Mouse (Mus musculus): ENCODE data around the gene Prkcg. TPM values are rescaled to one million over a fixed set of nuclear protein-coding genes. Genes with fewer than 3 reads are reported as not detected.

The Prkcg gene
- polyA plus RNA-seq, 1 experiment from 2014 or later, result 0.36 TPM

DNA sequence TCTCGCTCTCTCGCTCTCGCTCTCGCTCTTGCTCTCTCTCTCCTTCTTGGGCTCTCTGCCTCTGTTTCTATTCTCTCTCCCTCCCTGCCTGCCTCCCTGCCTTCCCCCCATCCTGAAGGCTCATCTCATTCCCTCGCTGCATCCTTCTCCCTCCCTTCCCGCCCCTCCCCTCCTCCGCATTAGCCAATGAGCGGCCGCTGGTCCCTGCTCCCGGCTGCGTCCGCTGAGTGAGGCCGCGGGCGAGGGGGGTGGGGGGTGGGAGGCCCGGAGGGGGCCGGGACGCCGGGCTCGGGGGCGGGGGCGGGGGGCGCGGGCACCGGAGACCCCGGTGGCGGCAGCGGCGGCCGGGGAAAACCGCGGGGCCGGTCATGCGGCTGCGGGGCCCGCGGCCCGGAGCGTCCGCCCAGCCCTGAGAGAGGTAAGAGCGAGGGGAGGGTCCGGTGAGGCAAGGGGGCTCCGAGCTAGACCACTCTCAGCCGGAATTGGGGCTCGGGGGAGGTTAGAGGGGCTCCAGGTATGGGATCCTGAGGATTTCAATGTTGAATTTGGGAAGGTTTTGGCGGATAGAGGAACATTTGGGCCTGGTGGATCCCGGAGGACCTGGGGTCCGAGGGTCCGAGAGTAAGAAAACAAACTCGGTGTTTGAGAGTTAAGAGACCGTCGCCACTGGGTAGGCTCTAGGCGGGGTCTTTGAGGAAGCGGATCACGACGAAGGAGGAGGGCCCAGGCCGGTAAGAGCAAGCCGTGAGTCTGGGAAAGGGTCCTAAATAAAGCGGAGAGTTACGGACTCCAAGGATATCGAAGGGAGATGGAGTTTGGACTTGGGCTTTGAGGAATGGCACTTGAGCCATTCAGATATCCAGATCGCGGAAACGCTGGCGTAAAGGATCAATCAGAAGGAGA is 43.9 kb downstream of the Prkcg start, which contains the start of gene Cacng7:
Gene Cacng7, plus strand, starts transcription at position 337 of the 903 bp plus-strand sequence.
- Histone ChIP-seq H3K27ac (replicated peaks) (peak within 1 kb of the TSS; percentile 92), H3K4me3 (peak within 1 kb of the TSS; percentile 72), H3K36me3 (replicated peaks) (peaks cover 14% of the 10 kb centered on the region), H3K9me3 (peaks cover 3% of the 10 kb centered on the region; the same call in 1 of the 2 replicates), H3K27me3 (replicated peaks; ENCODE audit: low read depth, poor library complexity, severe bottlenecking) (peaks cover 22% of the 10 kb centered on the region), H3K4me1 (peaks cover 37% of the 10 kb centered on the region)
- DNase-seq (ENCODE audit: low spot score), result peak; percentile 88
- WGBS, result under 1% methylated on average over 65 of the region's 65 CpGs

GRCm38 (mm10) chr7:3333542-3333941 is 44.6 kb downstream of the Prkcg start:
- Histone ChIP-seq H3K9me3 (peaks cover 3% of the 10 kb centered on the region; the same call in 1 of the 2 replicates), H3K4me3 (peak overlapping the region; percentile 72), H3K27me3 (replicated peaks; ENCODE audit: low read depth, poor library complexity, severe bottlenecking) (peaks cover 22% of the 10 kb centered on the region), H3K36me3 (replicated peaks) (peaks cover 21% of the 10 kb centered on the region), H3K27ac (replicated peaks) (peak overlapping the region; percentile 92), H3K4me1 (peaks cover 37% of the 10 kb centered on the region)
- 11% methylated on average over 5 of the region's 5 CpGs for WGBS
- DNase-seq (ENCODE audit: low spot score), result no peak

DNA sequence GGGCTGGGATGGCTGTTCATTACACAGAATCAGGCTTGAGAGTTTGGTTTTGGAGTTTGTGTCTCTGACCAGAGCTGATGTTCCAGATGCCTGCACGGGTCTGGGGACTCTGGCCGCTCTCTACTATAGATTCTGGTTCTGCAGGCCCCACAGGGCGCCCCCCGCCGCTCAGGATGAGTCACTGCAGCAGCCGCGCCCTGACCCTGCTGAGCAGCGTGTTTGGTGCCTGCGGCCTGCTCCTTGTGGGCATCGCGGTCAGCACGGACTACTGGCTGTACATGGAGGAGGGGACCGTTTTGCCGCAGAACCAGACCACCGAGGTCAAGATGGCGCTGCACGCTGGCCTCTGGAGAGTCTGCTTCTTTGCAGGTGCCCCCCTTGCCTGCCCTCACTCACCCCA is 47.4 kb downstream of the Prkcg start:
- 65% methylated on average over 17 of the region's 17 CpGs for WGBS
- Histone ChIP-seq H3K9me3 (peaks cover 3% of the 10 kb centered on the region; the same call in 1 of the 2 replicates), H3K4me1 (peaks cover 21% of the 10 kb centered on the region), H3K36me3 (replicated peaks) (peaks cover 45% of the 10 kb centered on the region), H3K4me3 (no peak overlapping the region), H3K27me3 (replicated peaks; ENCODE audit: low read depth, poor library complexity, severe bottlenecking) (peaks cover 4% of the 10 kb centered on the region; the same call in 1 of the 2 replicates), H3K27ac (replicated peaks) (no peak overlapping the region)
- DNase-seq (ENCODE audit: low spot score), result no peak

DNA sequence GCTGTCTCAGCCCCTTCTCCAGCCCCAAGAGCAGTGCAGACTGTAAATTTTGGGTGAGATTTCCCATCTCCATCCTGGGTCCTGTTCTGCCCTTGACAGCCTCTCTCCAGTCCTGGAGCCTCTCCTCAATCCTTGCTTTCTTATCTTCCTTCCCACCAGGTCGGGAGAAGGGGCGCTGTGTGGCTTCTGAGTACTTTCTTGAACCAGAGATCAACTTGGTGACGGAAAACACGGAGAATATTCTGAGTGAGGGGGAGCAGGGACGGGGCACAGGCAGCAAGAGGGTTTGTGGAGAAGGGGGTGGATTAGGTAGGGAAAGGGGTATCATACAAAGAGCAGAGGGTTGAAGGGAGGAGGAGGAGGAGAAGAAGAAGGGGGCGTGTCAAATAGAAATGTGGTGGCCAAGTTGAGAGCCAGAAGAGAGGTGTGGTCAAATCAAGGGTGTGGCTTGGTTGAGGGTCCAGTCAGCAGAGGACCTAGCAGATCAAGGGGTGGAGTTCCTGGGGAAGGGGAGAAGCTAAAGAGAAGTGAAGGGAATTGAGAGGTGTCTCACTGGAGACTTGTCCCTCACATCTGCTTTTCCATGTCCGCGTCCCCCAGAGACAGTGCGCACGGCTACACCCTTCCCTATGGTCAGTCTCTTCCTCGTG is 49.4 kb downstream of the Prkcg start:
- 81% methylated on average over 11 of the region's 11 CpGs for WGBS
- Histone ChIP-seq H3K9me3 (no peaks in the 10 kb centered on the region), H3K27ac (replicated peaks) (no peak overlapping the region), H3K4me3 (no peak overlapping the region), H3K27me3 (replicated peaks; ENCODE audit: low read depth, poor library complexity, severe bottlenecking) (no peaks in the 10 kb centered on the region), H3K4me1 (peaks cover 9% of the 10 kb centered on the region), H3K36me3 (replicated peaks) (peaks cover 64% of the 10 kb centered on the region)
- no peak for DNase-seq (ENCODE audit: low spot score)

GRCm38 (mm10) chr7:3339010-3339409 is 50.0 kb downstream of the Prkcg start:
- DNase-seq (ENCODE audit: low spot score), result no peak
- Histone ChIP-seq H3K9me3 (no peaks in the 10 kb centered on the region), H3K4me3 (no peak overlapping the region), H3K27ac (replicated peaks) (no peak overlapping the region), H3K36me3 (replicated peaks) (peaks cover 69% of the 10 kb centered on the region), H3K27me3 (replicated peaks; ENCODE audit: low read depth, poor library complexity, severe bottlenecking) (no peaks in the 10 kb centered on the region), H3K4me1 (peaks cover 3% of the 10 kb centered on the region)
- 95% methylated on average over 11 of the region's 11 CpGs for WGBS

GRCm38 (mm10) chr7:3343861-3344260 is 54.9 kb downstream of the Prkcg start:
- WGBS, result 90% methylated on average over 3 of the region's 3 CpGs
- no peak for DNase-seq (ENCODE audit: low spot score)
- H3K4me3 ChIP-seq, result no peak overlapping the region
- H3K27me3 ChIP-seq (replicated peaks; ENCODE audit: low read depth, poor library complexity, severe bottlenecking), result no peaks in the 10 kb centered on the region
- no peak overlapping the region for H3K27ac ChIP-seq (replicated peaks)
- peaks cover 91% of the 10 kb centered on the region for H3K36me3 ChIP-seq (replicated peaks)
- no peaks in the 10 kb centered on the region for H3K4me1 ChIP-seq
- H3K9me3 ChIP-seq, result no peaks in the 10 kb centered on the region

DNA sequence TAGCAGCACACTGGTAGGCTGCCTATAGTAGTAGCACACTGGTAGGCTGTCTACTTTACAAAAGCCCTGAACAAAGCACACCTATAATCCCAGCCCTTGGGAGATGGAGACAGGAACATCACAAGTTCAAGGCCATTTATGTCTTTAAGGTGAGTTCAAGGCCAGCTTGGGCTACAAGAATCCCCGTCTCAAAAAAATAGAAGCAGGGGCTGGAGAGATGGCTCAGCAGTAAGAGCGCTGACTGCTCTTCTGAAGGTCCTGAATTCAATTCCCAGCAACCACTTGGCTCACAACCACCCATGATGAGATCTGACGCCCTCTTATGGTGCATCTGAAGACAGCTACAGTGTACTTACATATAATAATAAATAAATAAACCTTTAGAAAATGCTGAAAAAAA is 56.3 kb downstream of the Prkcg start:
- Histone ChIP-seq H3K4me1 (no peaks in the 10 kb centered on the region), H3K36me3 (replicated peaks) (peaks cover 94% of the 10 kb centered on the region), H3K9me3 (no peaks in the 10 kb centered on the region), H3K27ac (replicated peaks) (no peak overlapping the region), H3K4me3 (no peak overlapping the region), H3K27me3 (replicated peaks; ENCODE audit: low read depth, poor library complexity, severe bottlenecking) (no peaks in the 10 kb centered on the region)
- WGBS, result 87% methylated on average over 3 of the region's 3 CpGs
- no peak for DNase-seq (ENCODE audit: low spot score)

DNA sequence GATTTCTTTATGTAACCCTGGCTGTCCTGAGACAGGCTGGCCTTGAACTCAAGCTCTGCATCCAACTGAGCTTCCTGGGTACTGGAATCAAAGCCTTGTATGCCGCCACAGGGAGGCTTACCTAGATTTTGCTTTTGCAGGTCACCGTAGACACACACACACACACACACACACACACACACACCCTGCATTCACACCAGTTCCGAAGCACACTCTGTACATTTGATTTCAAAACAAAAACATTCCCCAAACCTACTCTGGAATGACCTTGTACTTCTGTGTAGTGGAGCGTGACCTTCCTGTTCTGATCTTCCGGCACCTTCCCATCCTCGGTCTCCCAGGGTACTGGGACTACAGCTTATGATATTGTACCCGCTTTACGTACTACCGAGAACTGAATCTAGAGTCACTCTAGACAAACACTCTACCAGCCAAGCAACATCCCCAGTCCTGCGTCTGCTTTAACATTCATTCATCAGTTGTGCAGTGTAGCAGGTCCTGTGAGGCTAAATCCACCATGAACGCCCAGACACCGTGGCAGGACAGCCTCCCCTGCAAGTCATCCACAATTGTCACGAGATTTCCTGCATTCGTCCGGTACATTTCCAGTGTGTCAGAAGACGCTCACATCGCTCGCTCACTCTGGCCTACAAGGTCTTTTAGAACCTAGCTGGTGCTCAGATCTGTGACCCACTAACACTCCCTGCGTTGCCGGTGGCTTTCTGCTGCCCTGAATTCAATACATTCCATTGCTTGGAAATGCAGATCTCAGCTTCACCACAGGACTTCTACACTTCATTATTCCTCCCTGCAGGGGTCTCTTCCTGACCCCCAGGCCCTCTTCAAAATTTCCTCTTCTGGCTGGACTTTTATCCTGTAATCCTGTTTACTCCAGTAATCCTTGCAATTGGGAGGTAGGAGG is 58.6 kb downstream of the Prkcg start:
- 48% methylated on average over 20 of the region's 20 CpGs for WGBS

GRCm38 (mm10) chr7:3348326-3348725 is 59.3 kb downstream of the Prkcg start:
- H3K36me3 ChIP-seq (replicated peaks), result peaks cover 89% of the 10 kb centered on the region

More for the DNA sequence above, 58.6 kb downstream of the Prkcg start:
- peaks cover 90% of the 10 kb centered on the region for H3K36me3 ChIP-seq (replicated peaks)
- no peak for DNase-seq (ENCODE audit: low spot score)
- no peaks in the 10 kb centered on the region for H3K4me1 ChIP-seq
- H3K9me3 ChIP-seq, result no peaks in the 10 kb centered on the region
- no peak overlapping the region for H3K4me3 ChIP-seq
- H3K27me3 ChIP-seq (replicated peaks; ENCODE audit: low read depth, poor library complexity, severe bottlenecking), result no peaks in the 10 kb centered on the region
- H3K27ac ChIP-seq (replicated peaks), result no peak overlapping the region

DNA sequence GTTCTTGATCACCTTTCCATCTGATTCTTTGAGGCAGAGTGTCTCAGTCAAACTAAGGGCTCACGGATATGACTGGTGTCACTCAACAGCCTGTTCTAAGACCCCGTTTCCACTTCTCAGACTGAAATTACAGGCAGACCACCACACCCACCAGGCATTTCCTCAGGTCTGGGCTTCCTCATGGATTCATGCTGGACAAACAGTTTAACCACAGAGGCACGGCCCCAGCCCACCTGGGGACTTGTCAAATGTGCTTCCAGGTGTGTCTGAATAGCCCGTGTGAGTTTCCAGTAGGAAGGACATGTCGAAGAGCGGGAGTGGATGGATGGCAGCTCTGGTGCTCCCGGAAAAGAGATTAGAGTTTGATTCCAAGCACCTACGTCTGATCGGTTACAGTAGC is 60.8 kb downstream of the Prkcg start:
- Histone ChIP-seq H3K27me3 (replicated peaks; ENCODE audit: low read depth, poor library complexity, severe bottlenecking) (no peaks in the 10 kb centered on the region), H3K9me3 (no peaks in the 10 kb centered on the region), H3K4me3 (no peak overlapping the region), H3K4me1 (no peaks in the 10 kb centered on the region), H3K36me3 (replicated peaks) (peaks cover 88% of the 10 kb centered on the region), H3K27ac (replicated peaks) (no peak overlapping the region)
- no peak for DNase-seq (ENCODE audit: low spot score)
- 90% methylated on average over 9 of the region's 9 CpGs for WGBS

More at GRCm38 (mm10) chr7:3348326-3348725, 59.3 kb downstream of the Prkcg start:
- Histone ChIP-seq H3K9me3 (no peaks in the 10 kb centered on the region), H3K27me3 (replicated peaks; ENCODE audit: low read depth, poor library complexity, severe bottlenecking) (no peaks in the 10 kb centered on the region), H3K27ac (replicated peaks) (no peak overlapping the region), H3K4me1 (no peaks in the 10 kb centered on the region), H3K4me3 (no peak overlapping the region)
- no peak for DNase-seq (ENCODE audit: low spot score)
- WGBS, result 56% methylated on average over 5 of the region's 5 CpGs

DNA sequence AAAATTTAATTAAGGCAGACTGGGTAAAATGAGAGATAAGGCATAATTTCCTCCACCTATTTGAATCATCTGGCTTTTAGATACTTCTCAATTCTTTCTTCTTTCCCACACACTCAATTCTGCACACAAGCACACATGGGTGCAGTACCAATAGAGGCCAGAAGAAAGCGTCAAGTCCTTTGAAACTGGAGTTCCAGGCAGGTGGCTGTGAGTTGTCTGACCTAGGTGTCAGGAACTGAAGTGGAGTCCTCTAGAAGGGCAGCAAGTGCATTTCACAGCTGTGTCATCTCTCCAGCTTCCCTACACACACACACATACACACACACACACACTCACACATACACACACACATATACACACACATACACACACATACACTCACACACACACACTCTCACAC is 62.6 kb downstream of the Prkcg start:
- Histone ChIP-seq H3K27ac (replicated peaks) (no peak overlapping the region), H3K36me3 (replicated peaks) (peaks cover 89% of the 10 kb centered on the region), H3K9me3 (no peaks in the 10 kb centered on the region), H3K4me1 (no peaks in the 10 kb centered on the region), H3K4me3 (no peak overlapping the region), H3K27me3 (replicated peaks; ENCODE audit: low read depth, poor library complexity, severe bottlenecking) (no peaks in the 10 kb centered on the region)
- WGBS, result 87% methylated on average over 1 of the region's 1 CpGs
- DNase-seq (ENCODE audit: low spot score), result no peak

DNA sequence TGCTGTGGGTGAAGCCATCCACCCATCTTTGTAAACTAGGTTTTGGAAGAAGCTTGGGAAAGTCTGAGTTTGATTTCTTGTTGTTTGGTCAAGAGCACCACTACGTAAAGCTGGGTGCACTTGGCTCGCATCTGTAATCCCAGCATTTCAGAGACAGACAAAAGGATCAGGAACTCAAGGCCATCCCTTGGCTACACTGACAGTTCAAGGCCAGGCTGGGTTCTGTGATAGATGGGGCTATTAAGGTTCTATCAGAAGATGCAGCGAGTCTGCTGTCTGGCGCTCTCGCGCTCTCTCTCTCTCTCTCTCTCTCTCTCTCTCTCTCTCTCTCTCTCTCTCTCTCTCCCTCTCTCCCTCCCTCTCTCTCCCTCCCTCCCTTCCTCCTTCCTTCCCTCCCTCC is 65.9 kb downstream of the Prkcg start:
- H3K36me3 ChIP-seq (replicated peaks), result peaks cover 82% of the 10 kb centered on the region
- H3K4me1 ChIP-seq, result no peaks in the 10 kb centered on the region
- H3K27me3 ChIP-seq (replicated peaks; ENCODE audit: low read depth, poor library complexity, severe bottlenecking), result no peaks in the 10 kb centered on the region
- WGBS, result 95% methylated on average over 6 of the region's 6 CpGs
- no peak overlapping the region for H3K4me3 ChIP-seq
- no peak for DNase-seq (ENCODE audit: low spot score)
- H3K9me3 ChIP-seq, result no peaks in the 10 kb centered on the region
- H3K27ac ChIP-seq (replicated peaks), result no peak overlapping the region
